Mouse (Mus musculus) ES-CJ7 (cell line): ENCODE measurements at regions not wholly inside any gene's neighbourhood (a gene's known extent, or its start where the extent isn't known, plus 50 kb on each side); places are given as distances from the start of the nearest gene placed in this dataset.

Experiments
- DNase-seq: peaks from one replicate; pipeline ENCODE4 v3.0.0; 2011; ENCODE audit warnings: low read depth, low spot score

DNA sequence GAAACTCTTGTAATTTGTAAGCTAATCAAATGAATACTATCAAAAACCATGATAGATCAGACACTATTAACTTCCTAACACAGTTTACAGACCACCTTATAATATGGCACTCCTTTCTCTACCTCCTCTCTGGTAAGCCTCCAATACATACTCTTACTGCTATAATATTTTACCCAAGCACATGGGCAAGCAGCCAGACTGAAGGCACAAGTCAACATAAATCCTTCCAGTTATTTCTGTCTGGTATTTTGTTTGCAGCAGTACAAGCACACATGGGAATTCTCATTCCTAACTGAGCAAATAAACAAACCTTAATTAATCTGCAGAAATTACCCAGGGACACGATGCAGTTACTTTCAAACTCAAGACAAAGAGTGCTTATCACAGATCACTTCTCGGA lies 210.7 kb upstream of the Zc3h12c start:
- no peak for DNase-seq

DNA sequence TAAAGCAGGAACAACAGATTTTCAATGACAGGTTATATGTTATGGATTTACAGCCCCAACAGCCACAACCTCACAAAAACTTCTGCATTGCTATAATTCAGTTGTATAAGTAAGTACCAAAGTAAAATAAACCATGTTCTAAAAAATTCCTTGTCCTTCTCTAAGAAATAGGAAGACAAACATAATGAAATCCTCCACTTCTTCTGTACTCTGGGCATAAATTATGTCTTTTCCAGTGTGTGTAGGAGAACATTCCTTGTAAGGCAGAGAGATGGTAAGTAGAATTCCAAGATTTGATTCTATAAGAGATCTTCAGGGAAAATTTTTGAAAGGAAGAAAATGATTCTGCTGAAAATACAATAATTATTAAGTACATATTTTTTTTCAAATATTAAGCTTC lies 209.4 kb upstream of the Zc3h12c start:
- no peak for DNase-seq

DNA sequence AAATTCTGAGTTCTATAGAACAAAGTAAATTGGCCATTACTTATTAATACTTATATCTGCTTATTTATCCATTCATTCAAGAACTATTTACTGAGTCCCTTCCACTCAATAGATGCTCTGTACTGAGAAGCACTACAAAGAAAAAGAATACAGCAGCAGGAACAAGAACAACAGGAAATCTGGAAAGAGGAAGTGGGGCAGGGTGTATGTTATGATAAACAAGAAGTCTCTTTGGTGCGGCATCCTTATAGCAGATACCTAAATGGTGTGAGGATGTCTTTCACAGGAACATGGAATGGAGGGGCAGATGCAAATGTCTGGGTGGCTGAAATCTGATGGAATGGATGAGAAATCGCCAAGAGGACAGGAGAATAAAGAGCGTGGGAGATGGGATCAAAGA lies 208.5 kb upstream of the Zc3h12c start:
- DNase-seq: no peak

DNA sequence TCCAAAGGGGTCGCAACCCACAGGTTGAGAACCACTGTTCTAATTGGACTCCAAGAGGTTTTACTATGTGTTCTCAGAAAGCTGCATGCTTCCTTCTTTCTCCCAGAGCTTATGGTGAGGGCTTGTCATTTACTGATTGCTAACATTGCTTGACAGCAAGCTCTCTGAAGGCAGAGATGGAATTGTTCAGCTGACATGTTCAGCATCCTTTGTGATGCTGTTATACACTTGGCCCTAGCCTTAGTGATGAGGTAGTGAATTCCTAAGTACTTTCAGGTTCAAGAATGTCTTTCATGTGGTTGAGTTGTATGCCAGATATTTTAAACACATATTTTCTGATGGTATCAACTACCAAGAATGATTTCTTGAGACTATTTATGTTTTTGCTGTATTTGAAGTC lies 202.9 kb upstream of the Zc3h12c start:
- no peak for DNase-seq

DNA sequence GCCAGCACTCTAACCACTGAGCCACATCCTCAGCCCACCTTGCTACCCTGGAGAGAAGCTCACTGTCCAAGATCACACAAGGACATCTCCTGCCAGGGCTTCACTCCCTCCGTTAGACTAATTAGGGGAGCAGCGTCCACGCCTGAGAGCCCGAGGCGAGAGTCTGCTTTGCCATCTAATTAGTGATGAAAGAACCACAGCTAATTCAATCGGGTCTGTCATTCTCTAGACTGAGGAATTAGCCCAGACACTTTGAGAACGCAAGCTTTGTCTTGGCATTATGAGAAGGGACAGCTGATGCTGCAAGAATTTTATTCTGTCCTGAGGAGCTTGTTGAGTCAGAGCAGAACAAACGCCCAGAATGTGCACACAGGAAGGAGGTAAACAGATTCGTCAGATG lies 200.5 kb upstream of the Zc3h12c start:
- no peak for DNase-seq

DNA sequence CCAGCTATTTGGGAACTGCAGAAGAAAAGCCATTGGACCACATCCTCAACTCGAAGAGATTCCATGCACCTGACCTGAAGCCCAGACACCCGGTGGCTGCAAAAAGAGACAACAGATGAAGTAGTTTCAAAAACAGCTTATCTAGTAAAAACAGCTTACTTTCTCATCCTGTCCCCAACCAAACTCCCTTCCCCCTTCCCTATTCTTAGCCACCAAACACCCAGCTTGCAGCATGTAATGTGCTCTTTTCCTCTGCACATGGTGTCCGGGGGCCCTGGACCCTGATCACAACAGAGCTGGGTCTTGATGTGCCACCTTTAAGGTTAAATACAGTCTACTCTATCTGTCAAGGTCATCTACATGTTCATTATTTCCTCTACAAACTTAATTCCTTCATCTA lies 199.7 kb upstream of the Zc3h12c start:
- DNase-seq: no peak

DNA sequence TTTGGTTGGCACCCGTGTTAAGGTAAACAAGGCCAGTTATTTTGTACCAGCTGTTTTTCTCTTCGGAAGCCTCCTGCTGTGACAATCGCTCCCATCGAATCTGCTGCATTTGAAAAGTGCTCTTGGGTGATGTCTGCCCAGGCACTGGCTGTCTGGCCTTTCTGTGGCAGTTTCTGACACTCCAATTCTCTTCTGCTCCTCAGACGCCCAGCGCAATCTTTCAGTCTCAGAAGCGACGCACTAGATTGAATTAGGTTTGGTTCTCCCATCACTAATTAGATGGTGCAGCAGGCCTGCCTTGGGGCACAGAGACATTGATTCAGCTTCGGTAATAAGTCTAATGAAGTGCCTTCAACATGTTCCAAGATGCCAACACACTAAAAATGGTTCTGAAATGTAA lies 197.7 kb upstream of the Zc3h12c start:
- no peak for DNase-seq

DNA sequence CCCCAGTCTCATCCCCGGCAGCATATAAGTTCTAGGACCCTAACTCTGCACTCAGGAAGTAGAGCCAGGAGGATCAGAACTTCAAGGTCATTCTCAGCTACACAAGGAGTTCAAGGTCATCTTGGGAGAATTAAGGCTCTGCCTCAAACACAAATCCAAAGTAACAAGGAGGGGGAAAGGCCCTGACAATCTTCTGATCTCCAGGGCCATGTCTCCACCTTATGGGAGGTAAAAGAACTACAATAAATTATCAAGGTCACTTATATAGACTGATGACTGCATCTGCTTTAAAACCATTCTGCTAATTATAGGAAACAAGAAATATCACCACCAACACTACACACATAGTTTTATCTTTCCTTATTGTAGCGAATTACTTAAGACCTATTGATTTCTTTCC lies 193.2 kb upstream of the Zc3h12c start:
- peak; percentile 3 for DNase-seq

DNA sequence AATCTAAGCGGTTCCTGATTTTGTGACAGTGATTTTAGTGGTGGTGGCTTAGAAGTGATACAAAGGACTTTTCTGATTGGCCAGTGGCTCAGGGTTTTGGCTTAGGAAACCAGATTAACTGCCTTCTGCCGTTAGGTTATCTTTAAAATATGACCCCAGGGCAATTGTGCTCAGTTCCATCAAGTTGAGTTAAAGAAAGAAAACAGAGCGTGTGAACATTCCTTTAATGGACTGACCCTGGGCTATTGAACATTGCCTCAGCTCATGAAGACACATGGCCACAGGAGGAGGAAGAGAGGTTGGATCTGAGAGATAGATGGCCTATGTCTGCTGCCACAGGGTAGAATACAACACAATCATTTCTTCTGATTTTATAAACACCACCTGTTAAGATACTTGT lies 191.0 kb upstream of the Zc3h12c start:
- no peak for DNase-seq

DNA sequence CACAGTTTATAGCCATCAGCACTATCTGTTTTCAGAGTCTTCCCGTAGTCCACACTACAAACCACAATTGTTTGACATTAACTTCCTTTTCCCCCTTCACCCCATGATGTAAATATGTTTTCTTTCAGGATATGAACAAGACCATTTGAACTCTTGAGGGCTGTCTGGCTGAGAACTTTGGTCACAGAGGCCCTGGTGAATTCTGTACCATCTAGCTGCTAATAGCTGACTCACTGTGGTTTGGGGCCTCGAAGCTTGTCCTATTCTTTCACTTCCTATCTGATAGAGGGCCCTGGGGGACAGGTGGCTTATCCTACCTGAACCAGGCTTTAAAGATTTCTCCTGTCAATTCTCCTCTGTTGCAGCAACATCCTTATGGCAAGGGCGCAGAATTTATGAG lies 188.2 kb upstream of the Zc3h12c start:
- DNase-seq: no peak

DNA sequence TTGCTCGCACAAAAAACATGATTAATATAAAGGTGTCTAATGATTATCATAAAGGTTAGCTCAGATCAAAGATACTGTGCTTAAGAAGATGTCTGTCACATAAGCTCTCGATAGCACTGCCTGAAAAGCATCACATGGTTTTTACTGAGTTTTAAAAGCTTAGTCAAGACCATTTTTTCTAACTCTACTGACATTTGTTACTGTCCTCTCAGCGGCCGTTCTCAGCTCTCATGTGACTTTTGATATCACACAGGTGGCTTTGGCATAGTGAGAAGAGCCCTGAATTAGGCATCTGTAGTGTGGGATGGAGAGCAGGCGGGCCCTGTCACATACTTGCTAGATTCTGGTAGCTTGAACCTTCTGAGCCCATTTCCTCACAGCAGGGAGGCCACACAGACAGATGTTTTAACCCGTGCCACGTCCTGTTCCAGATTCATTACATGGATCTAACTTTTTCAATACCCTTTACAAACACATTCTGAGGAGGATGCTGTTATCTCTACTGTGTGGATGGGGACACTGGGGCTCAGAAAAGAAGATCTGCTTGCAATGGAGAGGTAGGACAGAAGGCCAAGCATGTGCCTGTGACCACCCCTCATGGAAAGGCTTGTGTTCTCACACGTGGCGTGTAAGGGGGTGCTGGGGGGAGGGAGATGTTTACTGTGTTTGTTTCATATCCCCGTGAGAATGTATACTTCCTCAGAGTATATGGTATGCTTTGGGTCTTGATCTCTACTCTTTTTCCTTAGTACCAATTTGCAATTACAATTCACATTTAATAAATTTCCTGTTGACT lies 187.0 kb upstream of the Zc3h12c start:
- DNase-seq: no peak

DNA sequence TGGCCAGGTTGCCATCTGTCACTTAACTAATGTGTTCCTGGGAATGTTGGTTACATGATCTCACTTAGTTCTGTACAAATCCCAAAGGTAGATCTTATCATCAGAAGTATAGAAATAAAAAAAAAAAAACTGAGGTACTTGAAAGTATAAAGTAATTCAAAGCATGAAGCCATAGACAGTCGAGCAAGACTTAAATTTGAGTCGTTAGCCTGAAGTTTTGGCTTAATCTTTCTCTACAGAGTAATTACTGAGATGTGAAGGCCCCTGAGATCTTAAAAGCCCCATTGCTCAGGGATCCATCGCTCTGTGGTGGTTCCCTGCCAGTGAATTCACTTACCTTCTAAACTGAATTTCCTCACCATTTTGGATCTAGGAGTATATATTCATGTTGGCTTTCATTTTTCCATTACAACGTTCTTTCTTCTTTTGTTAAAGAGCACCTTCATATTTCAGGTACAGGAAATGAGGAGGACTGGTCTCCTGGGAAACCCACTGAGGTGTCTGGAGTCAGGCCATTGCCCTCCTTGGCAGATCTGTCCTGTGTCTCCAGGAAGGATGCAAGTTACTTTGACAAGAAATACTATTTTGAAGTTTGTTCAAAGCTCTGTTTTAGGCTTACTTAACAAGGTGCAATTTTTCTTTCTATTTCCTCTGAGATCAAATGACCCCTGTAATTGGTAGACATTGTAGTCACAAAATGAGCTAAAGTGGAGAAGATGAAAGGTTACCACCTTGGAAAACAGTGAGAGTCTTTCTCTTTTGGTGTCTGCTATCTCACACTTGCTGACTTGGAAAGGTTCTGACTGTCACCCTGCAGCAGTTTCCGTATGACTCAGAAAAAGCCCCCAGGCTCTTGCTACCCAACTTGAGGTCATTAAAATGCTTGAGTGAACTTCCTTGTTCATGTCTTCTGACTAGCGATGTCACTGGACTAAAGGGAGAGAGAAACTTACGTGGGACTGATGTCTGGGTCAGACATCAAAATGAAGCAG lies 180.5 kb upstream of the Zc3h12c start:
- DNase-seq: no peak

DNA sequence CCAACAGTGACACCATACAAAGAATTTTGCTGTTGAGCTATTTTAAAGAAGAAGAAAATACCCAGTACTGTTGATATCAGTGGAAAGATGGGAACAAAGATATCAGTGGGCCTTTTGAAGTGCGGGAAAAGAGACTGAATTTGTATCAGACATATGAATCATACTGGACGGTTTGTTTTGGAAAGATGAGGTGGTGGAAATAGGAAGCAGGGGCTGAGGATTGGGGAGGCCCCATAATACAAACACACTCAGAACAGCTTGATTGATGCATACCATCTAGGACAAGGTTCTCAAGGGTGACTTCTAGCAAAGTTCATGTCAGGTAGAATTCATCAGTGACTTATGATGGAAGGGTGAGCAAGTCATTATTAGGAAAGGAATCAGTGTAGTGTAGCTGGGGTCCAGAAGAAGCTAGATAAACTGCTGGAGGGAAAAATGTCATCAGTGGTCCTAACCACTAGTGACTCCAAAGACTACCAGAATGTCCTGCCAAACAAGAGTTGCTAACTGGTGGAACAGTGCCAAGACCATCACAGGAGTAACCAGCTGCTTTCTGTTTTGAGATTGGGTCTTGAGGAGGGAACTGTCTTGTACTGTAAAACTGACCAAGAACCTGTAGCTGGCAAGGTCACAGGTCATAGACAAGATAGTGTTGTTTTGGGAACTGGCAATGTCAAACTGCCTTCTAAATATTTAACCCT lies 176.0 kb upstream of the Zc3h12c start:
- no peak for DNase-seq

DNA sequence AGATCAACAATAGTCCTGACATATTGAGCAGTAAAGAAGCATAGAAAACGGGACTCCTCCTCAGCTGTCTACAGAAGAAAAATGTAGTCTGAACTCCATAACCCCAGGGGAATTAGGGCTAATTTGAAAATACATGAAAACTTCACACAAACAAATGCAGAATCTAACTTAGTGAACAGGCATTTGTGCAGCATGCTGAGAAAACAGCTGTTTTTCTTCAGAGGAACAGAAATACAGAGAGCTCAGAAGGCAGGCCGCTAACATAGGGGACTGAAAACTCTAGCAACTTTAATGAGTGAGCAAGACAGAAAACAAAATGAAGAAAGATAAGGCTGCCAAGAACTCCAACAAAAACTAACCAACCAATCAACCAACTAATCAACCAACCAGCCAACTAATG lies 172.7 kb upstream of the Zc3h12c start:
- DNase-seq: no peak

DNA sequence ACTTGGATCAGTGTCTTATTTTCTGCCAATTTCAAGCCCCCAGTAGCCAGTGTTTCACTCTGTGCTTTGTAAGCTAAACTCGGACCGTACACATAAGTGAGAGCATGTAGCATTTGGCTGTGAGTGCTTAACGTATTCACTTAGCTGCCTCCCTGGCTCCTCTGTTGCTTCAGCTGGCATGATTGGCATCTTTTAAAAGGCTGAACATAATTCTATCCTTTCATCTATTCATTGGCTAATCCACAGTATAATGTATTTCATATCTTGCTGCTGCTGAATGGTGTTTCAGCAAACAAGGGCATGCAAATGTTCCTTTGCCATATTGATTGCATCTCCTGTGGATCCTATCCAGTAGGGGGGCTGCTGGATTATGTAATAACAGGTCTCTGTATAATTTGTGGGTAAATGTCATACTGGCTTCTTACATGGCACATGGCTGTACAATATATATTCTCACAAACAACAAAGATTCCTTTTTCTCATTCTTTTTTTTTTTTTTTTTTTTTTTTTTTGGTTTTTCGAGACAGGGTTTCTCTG lies 169.5 kb upstream of the Zc3h12c start:
- no peak for DNase-seq

DNA sequence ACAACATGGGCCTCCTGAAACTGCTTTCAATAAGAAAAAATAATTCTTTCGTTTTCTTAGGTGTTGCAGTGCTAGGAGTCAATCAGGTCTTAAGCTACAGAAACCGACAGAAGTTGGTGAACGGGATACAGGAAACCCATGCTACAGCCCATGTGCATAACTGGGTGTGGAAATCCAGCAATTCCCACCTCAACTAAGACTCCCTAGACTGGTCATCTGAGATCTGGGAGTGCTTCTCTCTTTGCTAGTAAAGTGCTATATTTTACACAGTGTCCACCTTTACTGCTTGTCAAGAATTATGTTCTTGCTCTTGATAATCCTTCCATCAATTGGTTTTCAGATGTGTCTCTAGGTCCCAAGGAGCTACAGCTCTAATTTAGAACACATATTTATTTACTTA lies 166.4 kb upstream of the Zc3h12c start:
- DNase-seq: no peak

DNA sequence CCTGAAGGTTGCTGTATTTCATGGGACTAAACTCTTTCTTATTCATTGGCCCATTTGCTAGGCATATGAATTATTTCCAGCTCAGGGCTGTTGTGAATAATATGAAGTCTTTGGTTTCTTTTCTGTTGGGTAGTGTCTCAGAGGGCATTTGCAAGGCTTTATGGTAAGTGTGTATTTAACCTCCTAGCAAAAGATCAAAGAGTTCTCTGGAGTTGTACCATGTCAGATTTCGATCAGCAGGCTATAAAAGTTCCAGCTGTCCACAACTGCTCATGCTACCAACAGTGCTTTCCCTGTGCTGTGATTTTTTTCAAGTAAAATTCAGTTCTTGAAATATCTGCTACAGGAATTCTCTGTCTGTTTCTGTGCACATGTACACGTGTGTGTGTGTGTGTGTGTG lies 165.5 kb upstream of the Zc3h12c start:
- DNase-seq: no peak

DNA sequence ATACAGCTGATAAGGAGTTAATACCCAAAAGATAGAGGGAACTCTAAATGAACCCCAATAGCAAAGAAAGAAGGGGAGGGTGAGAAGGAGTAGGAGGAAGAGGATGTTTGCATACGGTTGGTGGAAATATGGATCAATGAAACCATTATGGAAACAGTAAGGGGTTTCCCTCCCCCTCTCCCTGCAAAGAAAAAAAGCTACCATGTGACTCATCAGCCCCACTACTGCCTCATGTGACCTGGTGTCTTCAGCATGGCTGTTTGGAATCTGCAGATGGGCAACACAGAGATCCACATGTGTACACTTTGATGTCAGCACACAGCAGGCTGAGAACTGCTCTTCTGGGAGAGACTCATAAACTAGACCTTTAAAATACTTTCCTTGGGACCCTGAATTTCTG lies 163.4 kb upstream of the Zc3h12c start:
- no peak for DNase-seq

DNA sequence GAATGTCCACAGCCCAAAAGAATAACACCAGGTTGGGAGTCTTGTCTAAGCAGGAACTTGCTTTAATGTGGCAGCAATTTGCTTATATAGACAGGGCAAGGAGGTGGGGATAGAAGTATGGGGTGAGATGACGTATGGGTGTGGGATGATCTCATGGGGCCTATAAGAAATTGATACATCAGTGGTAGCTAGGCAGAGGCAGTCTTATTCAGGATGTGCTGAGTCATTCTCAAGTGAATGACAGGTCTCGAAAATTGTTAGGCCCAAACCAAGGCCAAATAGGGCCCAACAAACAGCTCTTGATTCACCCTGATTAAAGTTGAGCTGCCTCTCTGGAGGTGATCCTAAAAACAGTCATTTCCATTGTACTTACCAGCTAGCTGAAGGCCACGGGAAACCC lies 162.3 kb upstream of the Zc3h12c start:
- no peak for DNase-seq

DNA sequence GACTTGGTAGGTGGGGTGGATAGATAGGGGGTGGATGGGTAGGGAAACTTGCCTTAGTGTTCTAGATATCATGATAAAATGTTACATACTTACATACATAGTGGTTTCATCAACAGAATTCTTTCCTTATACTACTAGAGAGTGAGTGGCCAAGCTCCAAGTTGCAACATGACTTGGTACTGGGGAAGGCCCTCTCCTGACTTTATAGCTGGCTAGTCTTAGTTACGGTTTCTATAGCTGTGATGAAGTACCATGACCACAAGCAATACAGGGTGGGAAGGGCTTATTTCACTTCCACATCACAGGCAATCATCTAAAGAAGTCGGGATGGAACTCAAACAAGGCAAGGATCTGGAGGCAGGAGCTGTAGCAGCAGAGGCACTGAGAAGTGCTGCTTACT lies 156.0 kb upstream of the Zc3h12c start:
- no peak for DNase-seq

DNA sequence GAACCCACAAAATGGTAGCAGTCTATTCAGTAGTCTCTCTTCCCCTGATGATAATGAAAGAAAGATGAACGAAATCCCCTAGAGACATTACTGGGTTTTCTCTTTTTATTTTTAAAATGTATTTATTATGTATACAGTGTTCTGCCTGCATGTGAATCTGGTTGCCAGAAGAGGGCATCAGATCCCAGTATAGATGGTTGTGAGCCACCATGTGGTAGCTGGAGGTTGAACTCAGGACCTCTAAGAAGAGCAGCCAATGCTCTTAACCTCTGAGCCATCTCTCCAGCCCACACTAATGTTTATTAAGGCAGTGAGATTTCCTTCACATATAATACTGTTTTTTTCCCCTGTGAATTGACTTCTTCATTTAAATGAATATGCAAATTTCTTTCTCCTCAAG lies 155.4 kb upstream of the Zc3h12c start:
- peak; percentile 23 for DNase-seq

DNA sequence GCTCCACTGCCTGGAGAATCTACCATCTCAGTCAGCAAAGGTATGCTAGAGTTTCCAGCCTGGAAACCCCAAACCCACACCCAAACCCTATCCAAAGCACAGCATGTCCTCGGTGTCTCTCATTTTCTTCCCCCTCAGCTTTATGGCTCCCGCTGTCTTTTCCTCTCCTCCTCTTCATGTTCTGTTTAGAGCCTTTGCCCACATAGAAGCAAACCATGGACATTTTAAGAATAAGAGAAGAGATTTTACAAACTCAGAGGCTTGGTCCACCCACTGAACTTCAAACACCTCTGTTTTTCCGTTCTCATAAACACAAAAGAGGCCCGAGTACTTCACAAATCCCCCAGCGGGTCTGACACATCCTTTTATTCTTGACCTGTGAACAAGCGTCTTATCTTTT lies 154.9 kb upstream of the Zc3h12c start:
- DNase-seq: no peak
